Mouse (Mus musculus) MEL (cell line): Measurements from ENCODE around the gene Vsir. TPM values are rescaled to one million over a fixed set of nuclear protein-coding genes. Genes with fewer than 3 reads are reported as not detected.

ENCODE experiments used
- DNase-seq: peaks from one replicate; pipeline ENCODE4 v3.0.0; 2011; ENCODE audit warnings: low read depth, low spot score
- H3K27ac ChIP-seq: 2 replicates; pipeline ENCODE4 v1.5.1; 2012; ENCODE audit warnings: low read depth, mild to moderate bottlenecking, control low read depth, low read length, moderate library complexity; ENCODE audit not compliant: control insufficient read depth
- H3K27me3 ChIP-seq, 2 experiments: fragments of 150-350 bp in 1 of 2; sonication (generic) in 1 of 2; 2 replicates each; pipeline ENCODE4 v1.6.1; 2012; ENCODE audit warnings: low read length in 2 of 2, mild to moderate bottlenecking in 2 of 2, improper control_type of control experiment in 1 of 2, moderate library complexity in 1 of 2; ENCODE audit not compliant: insufficient read depth in 2 of 2, control insufficient read depth in 1 of 2
- H3K36me3 ChIP-seq, 2 experiments: 2 replicates each; pipeline ENCODE4 v1.6.1; 2012 to 2014; ENCODE audit warnings: low read length in 2 of 2, improper control_type of control experiment in 1 of 2, inconsistent platforms in 1 of 2, mild to moderate bottlenecking in 1 of 2; ENCODE audit not compliant: insufficient read depth in 2 of 2, control insufficient read depth in 1 of 2
- H3K4me1 ChIP-seq, 2 experiments: fragments of 150-350 bp in 1 of 2; sonication (generic) in 1 of 2; 2 replicates each; pipeline ENCODE4 v1.6.1; 2012; ENCODE audit warnings: low read length in 2 of 2, improper control_type of control experiment in 1 of 2, mild to moderate bottlenecking in 1 of 2; ENCODE audit not compliant: insufficient read depth in 2 of 2, control insufficient read depth in 1 of 2
- H3K4me3 ChIP-seq, 2 experiments: fragments of 150-350 bp in 1 of 2; sonication (generic) in 1 of 2; 2 replicates each; pipeline ENCODE4 v1.5.1; 2012; ENCODE audit warnings: low read depth in 2 of 2, low read length in 2 of 2, mild to moderate bottlenecking in 2 of 2, moderate library complexity in 2 of 2, control low read depth in 1 of 2, improper control_type of control experiment in 1 of 2; ENCODE audit not compliant: control insufficient read depth in 1 of 2, insufficient read depth in 1 of 2
- H3K79me2 ChIP-seq: 2 replicates; pipeline ENCODE4 v1.6.1; 2012; ENCODE audit warnings: mild to moderate bottlenecking, low read length, moderate library complexity; ENCODE audit not compliant: control insufficient read depth, poor library complexity, insufficient read depth
- H3K9ac ChIP-seq: 2 replicates; pipeline ENCODE4 v1.6.1; 2012; ENCODE audit warnings: low read depth, mild to moderate bottlenecking, control low read depth, low read length, moderate library complexity; ENCODE audit not compliant: control insufficient read depth, poor library complexity, severe bottlenecking
- H3K9me3 ChIP-seq: fragments of 150-350 bp; sonication (generic); replicated peaks from 2 replicates; pipeline ENCODE4 v1.6.1; 2012; ENCODE audit warnings: mild to moderate bottlenecking, low read length, improper control_type of control experiment, moderate library complexity; ENCODE audit not compliant: insufficient read depth
- CHD1 ChIP-seq: IDR thresholded peaks from 2 replicates; pipeline ENCODE4 v1.6.1; 2012; ENCODE audit warnings: low read depth, mild to moderate bottlenecking, inconsistent platforms, low read length, improper control_type of control experiment
- CHD2 ChIP-seq: IDR thresholded peaks from 2 replicates; pipeline ENCODE4 v1.6.1; 2011; ENCODE audit warnings: low read length, improper control_type of control experiment
- CTCF ChIP-seq, 3 experiments: IDR thresholded peaks in 2 of 3; conservative IDR thresholded peaks in 1 of 3; 2 replicates each; pipeline ENCODE4 v1.5.1; 2011 to 2012; ENCODE audit warnings: low read length in 3 of 3, low read depth in 2 of 3, mild to moderate bottlenecking in 2 of 3, improper control_type of control experiment in 1 of 3, inconsistent platforms in 1 of 3, mixed read lengths in 1 of 3, moderate library complexity in 1 of 3; ENCODE audit not compliant: control insufficient read depth in 1 of 3, insufficient read depth in 1 of 3, poor library complexity in 1 of 3, severe bottlenecking in 1 of 3
- ELF1 ChIP-seq: IDR thresholded peaks from 2 replicates; pipeline ENCODE4 v1.6.1; 2014; ENCODE audit warnings: low read depth, mild to moderate bottlenecking, inconsistent platforms, low read length, improper control_type of control experiment, moderate library complexity
- ETS1 ChIP-seq: IDR thresholded peaks from 2 replicates; pipeline ENCODE4 v1.6.1; 2012; ENCODE audit warnings: low read depth, mild to moderate bottlenecking, inconsistent platforms, low read length, improper control_type of control experiment, moderate library complexity
- GABPA ChIP-seq: IDR thresholded peaks from 2 replicates; pipeline ENCODE4 v1.6.1; 2012; ENCODE audit warnings: low read depth, mild to moderate bottlenecking, inconsistent platforms, low read length, improper control_type of control experiment, moderate library complexity
- JUND ChIP-seq: IDR thresholded peaks from 2 replicates; pipeline ENCODE4 v1.6.1; 2011; ENCODE audit warnings: low read depth, mild to moderate bottlenecking, improper control_type of control experiment, low read length
- KAT2A ChIP-seq: conservative IDR thresholded peaks from 2 replicates; pipeline ENCODE4 v1.6.1; 2012; ENCODE audit warnings: low read depth, low read length, improper control_type of control experiment, inconsistent platforms
- MAX ChIP-seq: IDR thresholded peaks from 2 replicates; pipeline ENCODE4 v1.6.1; 2011; ENCODE audit warnings: low read length, improper control_type of control experiment
- MAZ ChIP-seq: IDR thresholded peaks from 2 replicates; pipeline ENCODE4 v1.6.1; 2012; ENCODE audit warnings: low read depth, mild to moderate bottlenecking, inconsistent platforms, low read length, improper control_type of control experiment
- MEF2A ChIP-seq: IDR thresholded peaks from 2 replicates; pipeline ENCODE4 v1.6.1; 2014; ENCODE audit warnings: low read depth, mild to moderate bottlenecking, inconsistent platforms, low read length, improper control_type of control experiment; ENCODE audit not compliant: poor library complexity, insufficient replicate concordance, severe bottlenecking; ENCODE audit errors: extremely low read depth
- MXI1 ChIP-seq: IDR thresholded peaks from 2 replicates; pipeline ENCODE4 v1.6.1; 2011; ENCODE audit warnings: mild to moderate bottlenecking, low read depth, low read length, improper control_type of control experiment
- MYB ChIP-seq: IDR thresholded peaks from 2 replicates; pipeline ENCODE4 v1.6.1; 2011; ENCODE audit warnings: mild to moderate bottlenecking, low read depth, low read length, improper control_type of control experiment
- MYC ChIP-seq: IDR thresholded peaks from 2 replicates; pipeline ENCODE4 v1.6.1; 2011; ENCODE audit warnings: low read depth, mild to moderate bottlenecking, low read length, improper control_type of control experiment, moderate library complexity
- NRF1 ChIP-seq: IDR thresholded peaks from 2 replicates; pipeline ENCODE4 v1.6.1; 2014; ENCODE audit warnings: low read depth, mild to moderate bottlenecking, inconsistent platforms, low read length, improper control_type of control experiment, moderate library complexity; ENCODE audit not compliant: poor library complexity, insufficient read depth, severe bottlenecking
- POLR2A ChIP-seq, 2 experiments: IDR thresholded peaks; 2 replicates each; pipeline ENCODE4 v1.6.1; 2011 to 2012; ENCODE audit warnings: low read length in 2 of 2, mild to moderate bottlenecking in 2 of 2, control low read depth in 1 of 2, improper control_type of control experiment in 1 of 2, low read depth in 1 of 2, moderate library complexity in 1 of 2; ENCODE audit not compliant: control insufficient read depth in 1 of 2, insufficient read depth in 1 of 2, poor library complexity in 1 of 2
- POLR2AphosphoS5 ChIP-seq: IDR thresholded peaks from 2 replicates; pipeline ENCODE4 v1.6.1; 2012; ENCODE audit warnings: low read depth, borderline replicate concordance, mild to moderate bottlenecking, inconsistent platforms, low read length, moderate library complexity, mixed read lengths
- RAD21 ChIP-seq: IDR thresholded peaks from 2 replicates; pipeline ENCODE4 v1.6.1; 2011; ENCODE audit warnings: mild to moderate bottlenecking, low read depth, low read length, improper control_type of control experiment
- RCOR1 ChIP-seq: IDR thresholded peaks from 2 replicates; pipeline ENCODE4 v1.6.1; 2012; ENCODE audit warnings: low read depth, mild to moderate bottlenecking, inconsistent platforms, low read length, improper control_type of control experiment
- SIN3A ChIP-seq: IDR thresholded peaks from 2 replicates; pipeline ENCODE4 v1.6.1; 2012; ENCODE audit warnings: low read length, improper control_type of control experiment, inconsistent platforms
- SMC3 ChIP-seq: IDR thresholded peaks from 2 replicates; pipeline ENCODE4 v1.6.1; 2011; ENCODE audit warnings: low read depth, low read length, improper control_type of control experiment
- TAL1 ChIP-seq: IDR thresholded peaks from 2 replicates; pipeline ENCODE4 v1.6.1; 2012; ENCODE audit warnings: mild to moderate bottlenecking, inconsistent platforms, low read length, moderate library complexity, mixed read lengths
- TCF12 ChIP-seq: IDR thresholded peaks from 2 replicates; pipeline ENCODE4 v1.6.1; 2014; ENCODE audit warnings: low read depth, mild to moderate bottlenecking, inconsistent platforms, low read length, improper control_type of control experiment, moderate library complexity
- UBTF ChIP-seq: IDR thresholded peaks from 2 replicates; pipeline ENCODE4 v1.6.1; 2012; ENCODE audit warnings: low read depth, mild to moderate bottlenecking, inconsistent platforms, low read length, improper control_type of control experiment, moderate library complexity, borderline replicate concordance; ENCODE audit not compliant: insufficient read depth
- USF1 ChIP-seq: IDR thresholded peaks from 2 replicates; pipeline ENCODE4 v1.6.1; 2014; ENCODE audit warnings: low read depth, mild to moderate bottlenecking, inconsistent platforms, low read length, improper control_type of control experiment, moderate library complexity
- USF2 ChIP-seq, 2 experiments: IDR thresholded peaks; 2 replicates each; pipeline ENCODE4 v1.6.1; 2011 to 2012; ENCODE audit warnings: improper control_type of control experiment in 2 of 2, low read length in 2 of 2, borderline replicate concordance in 1 of 2, inconsistent platforms in 1 of 2, low read depth in 1 of 2, mild to moderate bottlenecking in 1 of 2; ENCODE audit not compliant: insufficient read depth in 1 of 2
- ZC3H11A ChIP-seq: IDR thresholded peaks from 2 replicates; pipeline ENCODE4 v1.6.1; 2012; ENCODE audit warnings: low read depth, mild to moderate bottlenecking, inconsistent platforms, low read length, improper control_type of control experiment
- ZKSCAN1 ChIP-seq: IDR thresholded peaks from 2 replicates; pipeline ENCODE4 v1.6.1; 2012; ENCODE audit warnings: low read depth, mild to moderate bottlenecking, inconsistent platforms, low read length, improper control_type of control experiment, moderate library complexity
- ZMIZ1 ChIP-seq: IDR thresholded peaks from 2 replicates; pipeline ENCODE4 v1.6.1; 2012; ENCODE audit warnings: low read depth, mild to moderate bottlenecking, inconsistent platforms, low read length, improper control_type of control experiment, moderate library complexity
- polyA plus RNA-seq, 2 experiments: library from polyadenylated mRNA; stranded (reverse) in 1 of 2; unstranded in 1 of 2; fragments of >175 nt in 1 of 2; fragments of >200 nt in 1 of 2; gene quantifications; 2 replicates each; pipeline versions ENCODE4 v1.2.1 to v1.2.4; 2012; ENCODE audit warnings: low replicate concordance in 2 of 2, low read depth in 1 of 2; ENCODE audit not compliant: insufficient read length in 2 of 2, insufficient read depth in 1 of 2, missing spikeins in 1 of 2
- total RNA-seq: library from RNA; depleted of rRNA; stranded (reverse); fragments of 300-350 nt; gene quantifications from 2 replicates; pipeline ENCODE4 v1.2.3, GENCODE M21; 2012

Vsir gene
- total and polyA plus RNA-seq, 3 experiments: 10.6 to 11.2 TPM; not detected in 1

DNA sequence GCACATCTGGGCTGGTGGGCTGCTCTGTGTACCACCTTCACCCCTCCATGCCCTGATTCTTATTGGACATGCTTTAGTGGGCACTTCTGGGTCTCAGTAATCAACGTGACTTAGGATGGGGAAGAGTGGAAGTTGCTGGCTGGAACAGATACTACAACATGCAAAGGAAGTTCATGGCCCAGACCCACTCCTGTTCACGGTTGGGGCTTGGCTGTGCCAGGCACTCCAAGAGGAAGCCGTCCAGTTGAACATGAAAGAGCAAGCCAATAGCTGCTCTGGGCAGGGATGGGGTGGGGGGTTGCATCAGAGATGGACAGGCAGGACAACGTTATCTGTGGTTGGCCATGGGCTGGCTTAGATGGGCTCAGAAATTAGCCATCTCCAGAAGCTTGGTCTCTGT lies 21.3 kb downstream of the Vsir start:
- Histone ChIP-seq H3K4me1 (0 out of 4 replicates have a peak, but pooled peaks cover 0 to 2% of the 10 kb centered on the region in 2 experiments), H3K4me3 (no peak overlapping the region), H3K9me3 (no peaks in the 10 kb centered on the region)
- no peak for TF ChIP-seq ZC3H11A
- TF ChIP-seq CTCF (IDR thresholded peaks at IDR 0.05 in 2 of 3, conservative IDR thresholded peaks at IDR 0.05 in 1 of 3; ENCODE audit: control insufficient read depth in 1 of 3, insufficient read depth in 1 of 3, low read depth in 2 of 3, low read length in 3 of 3, poor library complexity in 1 of 3, severe bottlenecking in 1 of 3): no peak
- TF ChIP-seq MYC: no peak
- no peak for TF ChIP-seq ZKSCAN1
- TF ChIP-seq ELF1: no peak
- TF ChIP-seq MAX: no peak
- no peak for TF ChIP-seq RAD21
- no peak for TF ChIP-seq KAT2A
- no peak for TF ChIP-seq TAL1
- no peak for TF ChIP-seq MAZ
- no peak for TF ChIP-seq TCF12
- no peak for TF ChIP-seq POLR2AphosphoS5
- no peak for TF ChIP-seq MEF2A
- no peak for TF ChIP-seq SIN3A
- no peak for TF ChIP-seq MXI1
- TF ChIP-seq CHD1: no peak
- no peak for TF ChIP-seq ZMIZ1
- no peak for TF ChIP-seq JUND
- TF ChIP-seq, all 39 proteins: peak for 0
- Histone ChIP-seq H3K27ac (no peak overlapping the region), H3K79me2 (no peaks in the 10 kb centered on the region), H3K27me3 (no peaks in the 10 kb centered on the region), H3K9ac (no peak overlapping the region), H3K36me3 (no peaks in the 10 kb centered on the region)
- DNase-seq: no peak

DNA sequence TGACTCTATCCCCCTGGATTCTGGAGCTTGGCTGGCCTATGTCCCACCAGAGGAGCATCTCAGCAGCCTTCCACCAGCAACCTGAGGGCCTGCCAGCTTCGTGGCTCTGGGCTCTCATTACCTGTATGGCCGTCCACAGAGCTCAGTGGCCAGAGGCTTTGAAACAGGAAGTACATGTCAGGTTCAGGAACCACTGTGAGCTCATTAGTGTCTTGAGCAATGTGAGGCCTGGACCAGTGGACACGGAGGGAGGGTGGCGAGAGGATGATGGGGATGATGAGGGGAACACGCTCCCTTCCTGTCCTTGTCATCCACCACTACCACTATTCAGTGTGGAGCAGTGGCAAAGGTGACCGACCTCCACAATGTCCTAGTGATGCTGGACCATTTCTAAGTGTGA lies 22.8 kb downstream of the Vsir start:
- Histone ChIP-seq H3K27ac (no peak overlapping the region), H3K27me3 (no peaks in the 10 kb centered on the region), H3K9me3 (no peaks in the 10 kb centered on the region), H3K9ac (no peak overlapping the region), H3K36me3 (no peaks in the 10 kb centered on the region), H3K79me2 (no peaks in the 10 kb centered on the region), H3K4me1 (0 out of 4 replicates have a peak, but pooled peaks cover 0 to 2% of the 10 kb centered on the region in 2 experiments), H3K4me3 (no peak overlapping the region)
- TF ChIP-seq MEF2A (no peak), UBTF (no peak), SMC3 (no peak), USF1 (no peak), MAZ (no peak), ETS1 (no peak), ZMIZ1 (no peak), CHD2 (no peak), USF2 (IDR thresholded peaks at IDR 0.05; ENCODE audit: borderline replicate concordance in 1 of 2, insufficient read depth in 1 of 2, low read depth in 1 of 2, low read length in 2 of 2) (no peak), TCF12 (no peak), POLR2AphosphoS5 (no peak), POLR2A (IDR thresholded peaks at IDR 0.05; ENCODE audit: control insufficient read depth in 1 of 2, insufficient read depth in 1 of 2, low read depth in 1 of 2, low read length in 2 of 2, poor library complexity in 1 of 2) (no peak), MXI1 (no peak), NRF1 (no peak), RCOR1 (no peak), JUND (no peak), CHD1 (no peak), CTCF (IDR thresholded peaks at IDR 0.05 in 2 of 3, conservative IDR thresholded peaks at IDR 0.05 in 1 of 3; ENCODE audit: control insufficient read depth in 1 of 3, insufficient read depth in 1 of 3, low read depth in 2 of 3, low read length in 3 of 3, poor library complexity in 1 of 3, severe bottlenecking in 1 of 3) (no peak), GABPA (no peak), MYB (no peak)
- no peak for DNase-seq
